ENCODE assay signal across 9 mouse cellular contexts in genomic region chr19:56255506-56255905, GRCm38 (mm10). TPM values are rescaled to one million over a fixed set of nuclear protein-coding genes. Genes with fewer than 3 reads are reported as not detected.
DNase-seq lines count a peak whose midpoint lies in the region; ATAC-seq and TF ChIP-seq lines count a peak whose summit lies in the region.
"Had no signal": no experiment of that assay in that cellular context is flagged by ENCODE, and none has a peak within 500 bp of the region (broad histone marks: within the 10 kb centered on the region; RNA-seq: fewer than 3 reads in every experiment).

No protein-coding gene starts in this region.

- peak; percentile 43 for DNase-seq in heart, postnatal 0 days (ENCODE audit: low spot score)
- no peak for DNase-seq in heart, postnatal 4 days
- peak; percentile 10 for DNase-seq in right cerebral cortex, adult 18-20 months
- DNase-seq in right cerebral cortex, postnatal 10 days (ENCODE audit: low spot score in 2 of 2): no peak
- DNase-seq in c-Kit-positive CD71-positive TER-119-negative erythroid progenitor cells, embryonic 14.5 days (ENCODE audit: low read depth): peak; percentile 29
- DNase-seq in lung, postnatal 10 days: peak; percentile 70
- no peak for DNase-seq in spleen, postnatal 4 days (ENCODE audit: low spot score in 2 of 2)

- TF ChIP-seq EP300 in heart, postnatal 0 days (IDR thresholded peaks at IDR 0.05; ENCODE audit: low read depth): no peak

- H3K27ac ChIP-seq in heart, postnatal 0 days (ENCODE audit: low read depth): no peak overlapping the region
- H3K27ac ChIP-seq in forebrain, embryonic 12.5 days: no peak overlapping the region

- no peak overlapping the region for H3K4me3 ChIP-seq in heart, postnatal 0 days (ENCODE audit: low read depth, low read length)
- H3K4me3 ChIP-seq in forebrain, embryonic 12.5 days (replicated peaks): no peak overlapping the region

- no peaks in the 10 kb centered on the region for H3K27me3 ChIP-seq in heart, postnatal 0 days (ENCODE audit: control insufficient read depth, insufficient read depth, low read length)
- H3K27me3 ChIP-seq in forebrain, embryonic 12.5 days: peaks cover 16% of the 10 kb centered on the region

- no peaks in the 10 kb centered on the region for H3K36me3 ChIP-seq in heart, postnatal 0 days (replicated peaks; ENCODE audit: control insufficient read depth, insufficient read depth, low read length)
- H3K36me3 ChIP-seq in forebrain, embryonic 12.5 days (replicated peaks): no peaks in the 10 kb centered on the region

- 38% methylated on average over 3 of the region's 3 CpGs for WGBS in heart, postnatal 0 days
- 23% methylated on average over 3 of the region's 3 CpGs for WGBS in forebrain, embryonic 12.5 days

- no peak overlapping the region for H3K9ac ChIP-seq in heart, postnatal 0 days (replicated peaks; ENCODE audit: low read depth, low read length)
- H3K9ac ChIP-seq in forebrain, embryonic 12.5 days: no peak overlapping the region

- H3K4me1 ChIP-seq in heart, postnatal 0 days (ENCODE audit: control insufficient read depth, insufficient read depth): no peaks in the 10 kb centered on the region
- no peaks in the 10 kb centered on the region; the same call in 1 of the 2 replicates for H3K4me1 ChIP-seq in forebrain, embryonic 12.5 days

- H3K9me3 ChIP-seq in heart, postnatal 0 days (replicated peaks; ENCODE audit: control insufficient read depth, low read length): no peaks in the 10 kb centered on the region
- H3K9me3 ChIP-seq in forebrain, embryonic 12.5 days: no peaks in the 10 kb centered on the region

- H3K4me2 ChIP-seq in heart, postnatal 0 days (ENCODE audit: low read depth, low read length): no peak overlapping the region
- no peak overlapping the region for H3K4me2 ChIP-seq in forebrain, embryonic 12.5 days

- peak; percentile 88 for TF ChIP-seq CTCF in heart, postnatal 0 days (IDR thresholded peaks at IDR 0.05; ENCODE audit: low read depth)

- ATAC-seq in heart, postnatal 0 days (ENCODE audit: insufficient read depth, low read depth): no peak
- no peak for ATAC-seq in forebrain, embryonic 12.5 days (ENCODE audit: low FRiP score)

RNA-seq across cellular contexts. Expression of gene Habp2, which starts 31.4 kb away (rescaled TPM):
- total RNA-seq in heart, postnatal 0 days (2014; rRNA removed; ENCODE audit: low replicate concordance): not detected in 2 replicates
- 3.9 and 4.1 TPM in 2 replicates for polyA plus RNA-seq in heart, postnatal 0 days (2015; fragmentation: Nextera tagmentation; extraction: Ambion mirVana)
- total RNA-seq in heart, postnatal 4 days (2021): not detected
- not detected in 2 replicates for polyA plus RNA-seq in forebrain, embryonic 12.5 days (2016; fragmentation: Nextera tagmentation; extraction: Ambion mirVana)
- total RNA-seq: left cerebral cortex, postnatal 10 days had no signal

Comparison
In these comparisons a context has a peak if more than half of its experiments do, and no peak if none do; other contexts are left out.
1. DNase-seq: peak in heart, postnatal 0 days (single experiment), right cerebral cortex, adult 18-20 months (single experiment), c-Kit-positive CD71-positive TER-119-negative erythroid progenitor cells, embryonic 14.5 days (single experiment) and lung, postnatal 10 days (single experiment); none in heart, postnatal 4 days (single experiment), right cerebral cortex, postnatal 10 days (0 of 2) and spleen, postnatal 4 days (0 of 2).